Mouse (Mus musculus) frontal cortex, postnatal 25 days (tissue): Measurements from ENCODE around the gene Vmn1r33.
"Not testable (repeated sequence)": the region's sequence is repeated elsewhere in the genome, so short reads cannot be mapped to it uniquely, and the experiment has no call there.

Experiments
- DNase-seq, 2 experiments: peaks; one replicate each; pipeline ENCODE4 v3.0.0; 2022; ENCODE audit warnings: low spot score in 2 of 2

Gene Vmn1r33

DNA sequence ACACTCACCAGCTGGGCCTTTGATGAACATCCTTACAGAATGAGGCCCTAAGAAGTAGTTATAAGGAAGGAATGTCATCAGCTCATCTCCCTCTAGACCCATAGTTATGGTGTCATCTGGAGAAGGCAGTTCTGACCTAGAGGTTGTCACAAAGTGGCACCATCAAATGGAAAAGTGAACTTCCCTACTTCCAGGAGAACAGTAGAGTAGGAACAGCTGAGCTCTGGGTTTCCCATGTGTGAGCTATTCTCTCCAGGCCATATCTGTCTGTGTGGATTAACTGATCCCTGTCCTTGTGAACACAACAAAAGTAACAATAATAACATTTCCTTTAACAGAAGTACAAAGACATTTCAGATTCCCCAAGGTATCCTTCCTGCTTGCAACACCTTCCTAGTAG lies at the start of gene Vmn1r33:
Gene Vmn1r33, minus strand, starts transcription at position 101 of the 400 bp plus-strand sequence.
- not testable (repeated sequence) for DNase-seq

DNA sequence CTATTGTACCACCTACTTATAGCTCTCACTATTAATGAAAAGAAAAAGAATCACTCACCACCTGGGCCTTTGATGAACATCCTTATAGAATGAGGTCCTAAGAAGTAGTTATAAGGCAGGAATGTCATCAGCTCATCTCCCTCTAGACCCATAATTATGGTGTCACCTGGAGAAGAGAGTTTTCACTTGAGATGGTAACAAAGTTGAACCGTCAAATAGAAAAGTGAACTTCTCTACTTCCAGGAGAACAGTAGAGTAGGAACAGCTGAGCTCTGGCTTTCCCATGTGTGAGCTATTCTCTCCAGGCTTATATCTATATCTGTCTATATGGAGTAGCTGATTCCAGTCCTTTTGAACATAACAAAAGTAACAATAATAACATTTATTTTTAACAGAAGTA lies 25.7 kb upstream of the Vmn1r33 start, which contains the start of gene Vmn1r34:
Gene Vmn1r34, minus strand, starts transcription at position 101 of the 400 bp plus-strand sequence.
- DNase-seq: no peak

DNA sequence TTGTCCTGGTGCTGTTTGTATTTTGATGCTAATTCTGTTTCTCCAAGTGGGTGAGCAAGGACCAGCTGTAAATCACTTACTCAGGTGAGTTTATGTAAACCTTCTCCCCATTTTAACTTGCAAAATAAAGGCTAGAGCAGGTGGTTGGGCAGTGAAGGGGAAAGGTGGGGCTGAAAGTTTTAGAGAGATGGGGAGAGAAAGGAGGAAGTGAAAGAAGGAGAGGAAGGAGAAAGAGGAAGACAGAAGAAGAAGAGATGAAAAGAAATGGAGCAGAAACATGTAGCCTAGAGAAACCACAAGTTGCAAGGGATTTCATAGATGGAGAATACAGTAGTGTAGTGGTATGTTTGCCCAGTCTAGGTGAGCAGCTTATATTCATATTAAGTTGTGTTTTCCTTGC lies 22.3 kb downstream of the Vmn1r33 start:
- no peak for DNase-seq
